Comparison of ENCODE assay signal across 10 mouse cellular contexts in genomic region chr4:101656956-101657570, GRCm38 (mm10). TPM values are rescaled to one million over a fixed set of nuclear protein-coding genes. Genes with fewer than 3 reads are reported as not detected.
DNase-seq lines count a peak whose midpoint lies in the region; ATAC-seq and TF ChIP-seq lines count a peak whose summit lies in the region.
"Had no signal": no experiment of that assay in that cellular context is flagged by ENCODE, and none has a peak within 500 bp of the region (broad histone marks: within the 10 kb centered on the region; RNA-seq: fewer than 3 reads in every experiment).

No protein-coding gene starts in this region.

- H3K4me3 ChIP-seq in heart, adult 2 months, result no peak overlapping the region
- no peak overlapping the region for H3K4me3 ChIP-seq in kidney, embryonic 15.5 days (replicated peaks)
- H3K4me3 ChIP-seq: erythroblast, embryonic 14.5 days had no signal

- H3K27me3 ChIP-seq in heart, adult 2 months (ENCODE audit: control insufficient read depth, insufficient read depth, low read length), result no peaks in the 10 kb centered on the region
- H3K27me3 ChIP-seq in kidney, embryonic 15.5 days, result no peaks in the 10 kb centered on the region

- no peak overlapping the region for H3K4me2 ChIP-seq in kidney, embryonic 15.5 days

- peaks cover 4% of the 10 kb centered on the region for H3K4me1 ChIP-seq in heart, adult 2 months (ENCODE audit: control insufficient read depth, insufficient read depth, low read length)
- H3K4me1 ChIP-seq in kidney, embryonic 15.5 days, result no peaks in the 10 kb centered on the region

- TF ChIP-seq CTCF in heart, adult 2 months (IDR thresholded peaks at IDR 0.05), result peak; percentile 74

- no peak overlapping the region for H3K9ac ChIP-seq in heart, adult 2 months (ENCODE audit: low read depth, low read length)
- no peak overlapping the region for H3K9ac ChIP-seq in kidney, embryonic 15.5 days

- ATAC-seq in megakaryocyte progenitor cell, adult 5-6 weeks (replicated peaks; ENCODE audit: poor library complexity), result peak; percentile 38
- ATAC-seq in kidney, embryonic 15.5 days (replicated peaks; ENCODE audit: low FRiP score), result no peak

- DNase-seq in heart, adult 2 months, result no peak
- DNase-seq in heart, postnatal 4 days, result no peak
- DNase-seq in CD4-positive, CD25-positive, alpha-beta regulatory T cell, adult 2 months (ENCODE audit: low read depth, low spot score), result peak; percentile 51
- peak; percentile 47 for DNase-seq in c-Kit-positive CD71-positive TER-119-negative erythroid progenitor cells, embryonic 14.5 days (ENCODE audit: low read depth)
- no peak for DNase-seq in layer of hippocampus, adult 18-20 months (ENCODE audit: low spot score in 2 of 2)
- DNase-seq in heart, postnatal 36 days, result no peak
- DNase-seq: layer of hippocampus, adult 9-11 months had no signal

- H3K79me2 ChIP-seq in heart, adult 2 months (replicated peaks; ENCODE audit: control insufficient read depth, insufficient read depth, low read length), result no peaks in the 10 kb centered on the region

- TF ChIP-seq EP300 in heart, adult 2 months (IDR thresholded peaks at IDR 0.05; ENCODE audit: insufficient read depth, low read depth, low read length), result no peak

- intact Hi-C loops in heart, adult 2 months (cut with DNase I), result loop anchor here (2.0 to 5.0 kb wide), 2 partner anchors 185 to 342 kb away; no protein-coding TSS in a partner anchor
- intact Hi-C loops in heart, postnatal 36 days (cut with DNase I), result loop anchor here (1.0 to 5.0 kb wide), 3 partner anchors 185 to 1000 kb away; no protein-coding TSS in a partner anchor

- TF ChIP-seq POLR2A in heart, adult 2 months (IDR thresholded peaks at IDR 0.05; ENCODE audit: insufficient read depth, low read depth, low read length), result no peak

- 34% methylated on average over 6 of the region's 6 CpGs for WGBS in heart, adult 2 months
- WGBS in kidney, embryonic 15.5 days, result 50% methylated on average over 6 of the region's 6 CpGs

- H3K9me3 ChIP-seq in kidney, embryonic 15.5 days (replicated peaks), result no peaks in the 10 kb centered on the region

- peaks cover 2% of the 10 kb centered on the region; the same call in 1 of the 2 replicates for H3K36me3 ChIP-seq in heart, adult 2 months (ENCODE audit: control insufficient read depth, insufficient read depth, low read length)
- H3K36me3 ChIP-seq in kidney, embryonic 15.5 days, result peaks cover 56% of the 10 kb centered on the region

- peak overlapping the region; percentile 83 for H3K27ac ChIP-seq in heart, adult 2 months
- no peak overlapping the region for H3K27ac ChIP-seq in kidney, embryonic 15.5 days

RNA-seq across cellular contexts. Expression of gene Leprot, which starts 9.5 kb away (rescaled TPM):
- 10 to 100 TPM; 24.2 to 30.2 TPM for total RNA-seq in heart, adult 2 months (2021)
- polyA plus RNA-seq in heart, adult 2 months (2012; rRNA removed), result 37.9 and 59.2 TPM in 2 replicates
- total RNA-seq in heart, postnatal 4 days (2021), result 10 to 100 TPM; 53.0 to 55.1 TPM
- 35.8 and 37.3 TPM in 2 replicates for total RNA-seq in megakaryocyte progenitor cell, adult 5-6 weeks (2015)
- total RNA-seq in megakaryocyte progenitor cell, adult 5-6 weeks (2017), result 47.9 and 60.3 TPM in 2 replicates
- polyA plus RNA-seq in kidney, embryonic 15.5 days (2015; fragmentation: Nextera tagmentation; extraction: Ambion mirVana), result 86.1 and 88.3 TPM in 2 replicates
- total RNA-seq in layer of hippocampus, adult 18-20 months (2021), result 10 to 100 TPM; 27.1 to 29.5 TPM
- total RNA-seq in heart, postnatal 36 days (2021), result 10 to 100 TPM; 30.0 to 30.1 TPM

Comparison
In these comparisons a context has a peak if more than half of its experiments do, and no peak if none do; other contexts are left out.
1. DNase-seq: peak in CD4-positive, CD25-positive, alpha-beta regulatory T cell, adult 2 months (single experiment) and c-Kit-positive CD71-positive TER-119-negative erythroid progenitor cells, embryonic 14.5 days (single experiment); none in heart, adult 2 months (0 of 2), heart, postnatal 4 days (single experiment), layer of hippocampus, adult 18-20 months (0 of 2) and heart, postnatal 36 days (0 of 2).